Mouse (Mus musculus) liver, postnatal 0 days (tissue): ENCODE results near the gene Dbndd2. TPM values are rescaled to one million over a fixed set of nuclear protein-coding genes. Genes with fewer than 3 reads are reported as not detected.

Source experiments
- ATAC-seq: fragments of 200-750 bp; cut with Nextera tagmentation; 2 replicates; pipeline ENCODE4 v1.8.0; 2017; ENCODE audit warnings: mild to moderate bottlenecking, moderate library complexity
- DNase-seq: peaks from one replicate; pipeline ENCODE4 v3.0.0-alpha.2; 2016
- H3K27ac ChIP-seq: fragments of 300-500 bp; sonication (generic); 2 replicates; pipeline ENCODE4 v1.5.1; 2014; ENCODE audit warnings: antibody characterized with exemption, moderate library complexity, mild to moderate bottlenecking, low read depth
- H3K27me3 ChIP-seq: fragments of 300-500 bp; sonication (generic); 2 replicates; pipeline ENCODE4 v1.6.1; 2014; ENCODE audit warnings: low read length, control low read depth, mixed read lengths; ENCODE audit not compliant: insufficient read depth
- H3K36me3 ChIP-seq: fragments of 300-500 bp; sonication (generic); replicated peaks from 2 replicates; pipeline ENCODE4 v1.6.1; 2014; ENCODE audit warnings: mild to moderate bottlenecking, control low read depth, low read length, moderate library complexity, mixed read lengths; ENCODE audit not compliant: insufficient read depth
- H3K4me1 ChIP-seq: fragments of 300-500 bp; sonication (generic); 2 replicates; pipeline ENCODE4 v1.6.1; 2014; ENCODE audit warnings: antibody characterized with exemption, mild to moderate bottlenecking, control low read depth; ENCODE audit not compliant: insufficient read depth
- H3K4me2 ChIP-seq: fragments of 300-500 bp; sonication (generic); 2 replicates; pipeline ENCODE4 v1.6.1; 2014; ENCODE audit warnings: low read depth, mild to moderate bottlenecking, low read length, moderate library complexity, mixed read lengths
- H3K4me3 ChIP-seq: fragments of 300-500 bp; sonication (generic); 2 replicates; pipeline ENCODE4 v1.5.1; 2014; ENCODE audit warnings: low read depth, low read length
- H3K9ac ChIP-seq: fragments of 300-500 bp; sonication (generic); replicated peaks from 2 replicates; pipeline ENCODE4 v1.6.1; 2014; ENCODE audit warnings: mild to moderate bottlenecking, moderate library complexity
- H3K9me3 ChIP-seq: fragments of 300-500 bp; sonication (generic); 2 replicates; pipeline ENCODE4 v1.6.1; 2016; ENCODE audit warnings: mild to moderate bottlenecking, control low read depth, low read length, mixed read lengths
- CTCF ChIP-seq: sonication (generic); IDR thresholded peaks from 2 replicates; pipeline ENCODE4 v1.5.1; 2016; ENCODE audit warnings: antibody characterized with exemption, low read depth
- EP300 ChIP-seq: IDR thresholded peaks from 2 replicates; pipeline ENCODE4 v1.6.1; 2016; ENCODE audit warnings: antibody characterized with exemption, low read depth, mild to moderate bottlenecking
- WGBS: fragments of 180-500 bp; shearing (Covaris S2); extraction: QIAGEN DNeasy Blood & Tissue Kit; methylation state at CpG from one replicate; pipeline ENCODE4 v1.1.7; 2014; ENCODE audit not compliant: insufficient replicate concordance; 5-methylcytosine and 5-hydroxymethylcytosine counted together
- polyA plus RNA-seq: library from polyadenylated mRNA; unstranded; fragments of >200 nt; fragmentation: Nextera tagmentation; extraction: Ambion mirVana; gene quantifications from 2 replicates; pipeline ENCODE4 v1.2.1, GENCODE M21; 2015

The Dbndd2 gene
- polyA plus RNA-seq, 1 experiment from 2014 or later, result 2.7 TPM

DNA sequence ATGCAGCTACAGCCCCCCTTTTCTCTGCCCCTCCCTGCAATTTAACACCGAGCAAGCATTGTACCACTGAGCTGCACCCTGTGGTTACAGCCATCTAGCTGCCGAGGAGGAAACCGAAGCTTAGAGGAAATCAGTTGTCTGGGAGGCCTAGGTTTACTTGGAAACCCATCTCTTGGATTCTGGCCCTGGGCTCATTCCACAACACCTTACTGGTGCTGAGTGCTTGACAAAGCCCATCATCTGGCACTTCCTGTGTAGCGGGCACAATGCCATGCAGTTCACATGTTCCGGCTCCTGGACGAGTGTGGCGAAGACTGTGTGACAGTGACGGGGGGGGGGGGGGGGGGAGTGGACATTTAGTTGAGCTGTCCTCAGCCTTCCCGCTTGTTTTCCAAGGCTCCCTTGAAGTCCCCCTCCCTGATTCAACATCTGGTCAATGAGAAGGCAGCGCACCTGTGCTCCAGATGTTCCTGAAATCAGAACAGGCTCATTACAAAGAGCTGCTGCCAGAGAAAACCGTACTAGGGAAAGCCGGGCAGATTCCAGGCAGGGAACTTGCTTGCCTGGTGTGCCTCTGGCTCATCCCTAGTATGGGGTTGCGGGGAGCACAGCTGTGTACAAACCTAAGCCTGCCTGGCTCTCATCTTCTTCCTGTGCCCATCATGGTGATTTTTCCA lies 33.8 kb upstream of the Dbndd2 start:
- no peak overlapping the region for H3K27ac ChIP-seq
- no peak overlapping the region for H3K9ac ChIP-seq
- no peaks in the 10 kb centered on the region for H3K9me3 ChIP-seq
- no peak overlapping the region for H3K4me2 ChIP-seq
- H3K4me3 ChIP-seq, result no peak overlapping the region
- peaks cover 15% of the 10 kb centered on the region for H3K4me1 ChIP-seq
- DNase-seq (no peak), ATAC-seq (no peak)
- no peaks in the 10 kb centered on the region for H3K36me3 ChIP-seq
- 61% methylated on average over 12 of the region's 13 CpGs for WGBS
- H3K27me3 ChIP-seq, result no peaks in the 10 kb centered on the region
- no peak for TF ChIP-seq CTCF
- no peak for TF ChIP-seq EP300

DNA sequence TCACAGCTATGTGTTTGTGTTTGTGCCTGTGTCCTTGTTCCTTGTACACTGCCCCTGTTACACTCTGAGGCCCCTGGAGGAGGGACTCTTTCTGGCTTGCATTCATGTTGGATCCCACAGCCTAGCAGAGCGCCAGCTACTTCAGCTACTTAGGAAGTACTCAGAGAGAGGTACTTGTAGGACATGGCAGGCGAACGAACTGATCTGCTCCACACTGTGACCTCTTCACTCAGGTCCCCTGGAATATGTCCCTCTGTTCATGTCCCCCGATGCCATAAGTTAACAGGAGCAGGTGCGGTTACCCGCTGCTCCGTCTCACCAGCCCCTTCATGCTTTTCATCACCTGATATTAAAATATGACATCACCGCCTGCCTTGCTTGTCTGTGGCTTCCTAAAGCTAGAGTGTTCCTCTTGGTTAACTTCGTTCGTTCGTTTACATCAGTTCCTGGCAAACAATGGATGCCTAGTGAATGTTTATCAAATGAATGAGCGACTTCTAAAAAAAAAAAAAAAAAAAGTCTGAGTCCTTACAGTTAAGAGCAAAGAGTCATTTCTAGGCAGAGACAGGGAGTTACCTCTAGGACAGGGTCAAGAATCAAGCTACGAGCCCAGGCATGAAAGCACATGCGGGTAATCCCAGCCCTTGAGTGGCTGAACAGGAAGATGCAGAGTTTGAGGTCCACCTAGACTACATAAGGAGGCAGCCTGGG lies 32.7 kb upstream of the Dbndd2 start:
- no peak overlapping the region for H3K27ac ChIP-seq
- H3K36me3 ChIP-seq, result no peaks in the 10 kb centered on the region
- no peak overlapping the region for H3K4me2 ChIP-seq
- no peak overlapping the region for H3K4me3 ChIP-seq
- no peaks in the 10 kb centered on the region for H3K27me3 ChIP-seq
- H3K9me3 ChIP-seq, result no peaks in the 10 kb centered on the region
- no peak for ATAC-seq
- TF ChIP-seq EP300, result no peak
- TF ChIP-seq CTCF, result no peak
- WGBS, result 66% methylated on average over 14 of the region's 14 CpGs
- H3K4me1 ChIP-seq, result peaks cover 15% of the 10 kb centered on the region
- H3K9ac ChIP-seq, result no peak overlapping the region
- DNase-seq, result no peak

DNA sequence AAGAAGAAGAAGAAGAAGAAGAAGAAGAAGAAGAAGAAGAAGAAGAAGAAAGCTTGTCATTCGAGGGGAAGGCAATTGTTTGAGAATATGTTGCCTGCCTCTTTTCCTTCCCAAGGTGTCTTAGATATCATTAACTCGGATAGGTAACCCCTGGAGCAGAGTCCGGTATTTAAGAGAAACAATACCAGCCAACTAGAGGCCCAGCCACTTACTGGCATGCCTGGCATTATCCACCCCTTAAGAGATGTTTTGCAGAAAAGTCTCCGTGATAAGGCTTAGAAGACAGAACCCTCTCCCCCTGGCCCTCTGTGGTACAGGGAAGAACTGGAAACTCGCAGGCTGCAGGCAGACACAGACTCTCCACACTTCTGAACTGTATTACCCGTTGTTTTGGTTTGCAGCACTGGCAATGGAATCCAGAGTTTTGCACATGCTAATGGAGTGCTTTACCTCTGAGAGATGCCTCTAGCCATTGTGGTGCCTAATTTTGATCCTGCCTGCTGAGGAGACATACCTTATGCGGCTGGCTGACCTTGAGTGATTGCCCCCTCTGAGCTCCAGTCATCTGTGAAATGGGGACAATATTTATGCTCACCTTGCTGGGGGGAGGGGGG lies 31.9 kb upstream of the Dbndd2 start:
- ATAC-seq, result no peak
- no peak for TF ChIP-seq EP300
- no peak for TF ChIP-seq CTCF
- 67% methylated on average over 7 of the region's 7 CpGs for WGBS

DNA sequence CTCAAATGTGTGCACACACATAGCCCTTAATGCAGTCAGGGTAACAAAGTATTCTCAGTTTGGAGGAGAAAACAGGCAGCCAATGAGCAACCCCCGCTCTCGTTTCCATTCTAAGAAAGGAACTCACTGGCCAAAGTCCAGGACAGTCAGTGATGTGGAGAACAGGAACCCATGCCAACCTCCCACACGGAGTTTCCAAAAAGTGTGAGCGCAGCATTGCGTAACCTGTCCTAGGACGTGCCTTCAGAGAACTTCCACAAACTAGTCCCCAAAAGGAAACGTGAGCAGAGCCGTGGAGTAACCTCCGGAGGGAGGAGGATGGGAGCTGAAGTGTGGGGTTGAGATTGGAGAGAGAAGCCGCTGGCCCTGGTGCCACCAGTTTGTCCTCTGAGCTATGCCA lies 31.1 kb upstream of the Dbndd2 start:
- H3K9ac ChIP-seq, result no peak overlapping the region
- TF ChIP-seq EP300, result peak; percentile 87
- TF ChIP-seq CTCF, result no peak
- H3K27me3 ChIP-seq, result no peaks in the 10 kb centered on the region
- H3K27ac ChIP-seq, result peak overlapping the region; percentile 93
- 31% methylated on average over 10 of the region's 10 CpGs for WGBS
- no peak overlapping the region for H3K4me3 ChIP-seq
- H3K36me3 ChIP-seq, result no peaks in the 10 kb centered on the region
- H3K4me2 ChIP-seq, result peak overlapping the region; percentile 2; the same call in 1 of the 2 replicates
- H3K9me3 ChIP-seq, result no peaks in the 10 kb centered on the region
- DNase-seq (peak; percentile 74), ATAC-seq (peak; percentile 24)
- H3K4me1 ChIP-seq, result peaks cover 15% of the 10 kb centered on the region

More for the DNA sequence above, 31.9 kb upstream of the Dbndd2 start:
- Histone ChIP-seq H3K9me3 (no peaks in the 10 kb centered on the region), H3K4me1 (peaks cover 15% of the 10 kb centered on the region), H3K36me3 (no peaks in the 10 kb centered on the region), H3K27me3 (no peaks in the 10 kb centered on the region), H3K27ac (peak overlapping the region; percentile 93), H3K4me3 (no peak overlapping the region), H3K4me2 (no peak overlapping the region), H3K9ac (no peak overlapping the region)
- DNase-seq, result no peak

DNA sequence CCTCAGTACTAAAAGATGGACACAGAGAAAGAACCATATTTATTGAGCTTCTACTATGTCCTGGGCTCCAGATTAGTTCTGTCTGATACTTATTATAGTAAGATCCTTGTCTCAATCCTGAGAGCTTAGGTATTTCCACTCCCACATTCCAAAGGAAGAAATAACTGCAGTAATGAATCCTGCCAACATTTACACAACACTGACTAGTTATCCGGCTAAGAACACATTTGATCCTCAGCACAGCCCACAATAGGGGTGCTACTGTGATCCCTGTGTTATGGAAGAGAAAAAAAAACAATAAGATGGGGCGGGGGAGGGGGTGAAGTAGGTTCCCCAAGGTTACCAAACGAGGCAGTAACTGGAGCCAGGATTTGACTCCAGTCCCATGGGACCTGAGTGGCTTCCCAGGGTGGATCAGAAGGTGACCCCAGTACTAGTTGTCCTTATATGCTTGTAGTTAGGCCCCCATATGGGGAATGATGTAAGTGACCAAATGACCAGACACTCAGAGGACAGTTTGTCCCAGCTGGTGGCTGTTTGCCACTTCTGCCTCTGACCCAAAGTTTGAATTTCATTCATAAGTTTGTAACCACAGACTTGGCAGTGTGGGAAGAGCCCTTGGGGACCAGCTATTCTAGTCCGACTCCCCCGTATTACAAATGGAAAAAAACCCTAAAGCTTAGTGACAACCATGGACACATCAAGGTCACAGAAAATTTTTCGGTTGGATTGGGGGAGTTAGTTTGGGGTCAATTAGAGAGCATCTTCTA lies 30.3 kb upstream of the Dbndd2 start:
- Histone ChIP-seq H3K27ac (peak overlapping the region; percentile 93), H3K27me3 (no peaks in the 10 kb centered on the region), H3K4me3 (no peak overlapping the region), H3K4me2 (peak overlapping the region; percentile 2; the same call in 1 of the 2 replicates), H3K4me1 (peaks cover 15% of the 10 kb centered on the region), H3K9me3 (no peaks in the 10 kb centered on the region), H3K9ac (peak overlapping the region; percentile 35), H3K36me3 (no peaks in the 10 kb centered on the region)
- ATAC-seq, result no peak
- no peak for TF ChIP-seq CTCF
- TF ChIP-seq EP300, result peak; percentile 63; the same call in 1 of the 2 replicates
- DNase-seq, result no peak
- 59% methylated on average over 6 of the region's 6 CpGs for WGBS

DNA sequence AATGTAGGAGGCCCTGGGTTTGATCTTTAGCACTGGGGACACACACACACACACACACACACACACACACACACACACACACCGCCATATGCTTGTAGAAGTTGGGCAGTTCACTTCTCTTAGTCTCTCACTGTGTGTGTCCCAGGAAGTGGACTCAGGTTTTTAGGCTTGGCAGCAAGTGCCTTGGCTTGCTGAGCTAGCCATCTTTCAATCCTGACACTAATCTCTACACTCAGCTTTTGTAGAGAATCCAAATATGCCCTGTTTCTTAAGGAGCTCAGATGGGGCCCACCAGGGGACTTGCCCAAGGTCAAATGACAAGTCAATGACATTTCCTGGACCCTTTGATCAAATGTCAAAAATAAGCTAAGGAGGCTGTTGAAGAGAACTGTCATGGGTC lies 29.5 kb upstream of the Dbndd2 start:
- no peaks in the 10 kb centered on the region for H3K27me3 ChIP-seq
- DNase-seq, result no peak
- H3K9ac ChIP-seq, result peak overlapping the region; percentile 60
- peak overlapping the region; percentile 93 for H3K27ac ChIP-seq
- no peak overlapping the region for H3K4me3 ChIP-seq
- 65% methylated on average over 1 of the region's 1 CpGs for WGBS
- H3K4me2 ChIP-seq, result peak overlapping the region; percentile 52
- TF ChIP-seq CTCF (no peak), EP300 (no peak)
- peaks cover 15% of the 10 kb centered on the region for H3K4me1 ChIP-seq
- H3K9me3 ChIP-seq, result no peaks in the 10 kb centered on the region
- no peak for ATAC-seq
- no peaks in the 10 kb centered on the region for H3K36me3 ChIP-seq
